Mouse (Mus musculus): ENCODE results near the gene Gse1. TPM values are rescaled to one million over a fixed set of nuclear protein-coding genes. Genes with fewer than 3 reads are reported as not detected.
A peak's percentile ranks its signal among the peaks of the same experiment; 100 is the strongest.

Gse1 gene
- polyA plus RNA-seq, 1 experiment from 2014 or later: 14.3 TPM

- Histone ChIP-seq H3K36me3 (ENCODE audit: insufficient read depth) (no peaks in the 10 kb centered on the region), H3K27ac (ENCODE audit: low read depth) (no peak overlapping the region), H3K4me2 (no peak overlapping the region), H3K4me1 (ENCODE audit: insufficient read depth) (peaks cover 17% of the 10 kb centered on the region), H3K9me3 (ENCODE audit: low read depth, low read length) (no peaks in the 10 kb centered on the region), H3K4me3 (ENCODE audit: low read depth, low read length) (no peak overlapping the region), H3K27me3 (ENCODE audit: insufficient read depth, low read length) (0 out of 2 replicates have a peak, but pooled peaks cover 3% of the 10 kb centered on the region), H3K9ac (no peak overlapping the region)
- ATAC-seq (ENCODE audit: insufficient read depth): no peak
- TF ChIP-seq CTCF (IDR thresholded peaks at IDR 0.05; ENCODE audit: low read depth): no peak
- no peak for DNase-seq
- 52% methylated on average over 11 of the region's 11 CpGs for WGBS
Measured at GRCm38 (mm10) chr8:120307528-120307927, 79.3 kb downstream of the Gse1 start.

- TF ChIP-seq CTCF (IDR thresholded peaks at IDR 0.05; ENCODE audit: low read depth): no peak
- no peak overlapping the region for H3K4me3 ChIP-seq (ENCODE audit: low read depth, low read length)
- no peak overlapping the region for H3K9ac ChIP-seq
- no peak for DNase-seq
- H3K27me3 ChIP-seq (ENCODE audit: insufficient read depth, low read length): 0 out of 2 replicates have a peak, but pooled peaks cover 3% of the 10 kb centered on the region
- peaks cover 17% of the 10 kb centered on the region for H3K4me1 ChIP-seq (ENCODE audit: insufficient read depth)
- WGBS: 54% methylated on average over 8 of the region's 8 CpGs
- no peak overlapping the region for H3K27ac ChIP-seq (ENCODE audit: low read depth)
- no peaks in the 10 kb centered on the region for H3K36me3 ChIP-seq (ENCODE audit: insufficient read depth)
- ATAC-seq (ENCODE audit: insufficient read depth): no peak
- no peak overlapping the region for H3K4me2 ChIP-seq
- H3K9me3 ChIP-seq (ENCODE audit: low read depth, low read length): no peaks in the 10 kb centered on the region
Measured at GRCm38 (mm10) chr8:120308131-120308530, 79.9 kb downstream of the Gse1 start.

GRCm38 (mm10) chr8:120308553-120308952 is 80.3 kb downstream of the Gse1 start:
- DNase-seq (no peak), ATAC-seq (ENCODE audit: insufficient read depth) (no peak)
- no peak overlapping the region for H3K9ac ChIP-seq
- H3K27ac ChIP-seq (ENCODE audit: low read depth): no peak overlapping the region
- no peak overlapping the region for H3K4me3 ChIP-seq (ENCODE audit: low read depth, low read length)
- peaks cover 17% of the 10 kb centered on the region for H3K4me1 ChIP-seq (ENCODE audit: insufficient read depth)
- H3K9me3 ChIP-seq (ENCODE audit: low read depth, low read length): no peaks in the 10 kb centered on the region
- H3K4me2 ChIP-seq: 0 out of 2 replicates have a peak overlapping the region, but pooled peaks have one; percentile 7
- 53% methylated on average over 9 of the region's 9 CpGs for WGBS
- H3K36me3 ChIP-seq (ENCODE audit: insufficient read depth): no peaks in the 10 kb centered on the region
- H3K27me3 ChIP-seq (ENCODE audit: insufficient read depth, low read length): 0 out of 2 replicates have a peak, but pooled peaks cover 3% of the 10 kb centered on the region
- no peak for TF ChIP-seq CTCF (IDR thresholded peaks at IDR 0.05; ENCODE audit: low read depth)

- Histone ChIP-seq H3K4me1 (ENCODE audit: insufficient read depth) (peaks cover 17% of the 10 kb centered on the region), H3K9me3 (ENCODE audit: low read depth, low read length) (no peaks in the 10 kb centered on the region), H3K4me3 (ENCODE audit: low read depth, low read length) (no peak overlapping the region), H3K9ac (no peak overlapping the region), H3K4me2 (0 out of 2 replicates have a peak overlapping the region, but pooled peaks have one; percentile 7), H3K36me3 (ENCODE audit: insufficient read depth) (no peaks in the 10 kb centered on the region), H3K27ac (ENCODE audit: low read depth) (peak overlapping the region; percentile 65; the same call in 1 of the 2 replicates), H3K27me3 (ENCODE audit: insufficient read depth, low read length) (0 out of 2 replicates have a peak, but pooled peaks cover 3% of the 10 kb centered on the region)
- ATAC-seq (ENCODE audit: insufficient read depth) (peak; percentile 91), DNase-seq (peak; percentile 93)
- no peak for TF ChIP-seq CTCF (IDR thresholded peaks at IDR 0.05; ENCODE audit: low read depth)
- WGBS: 39% methylated on average over 18 of the region's 18 CpGs
Measured at GRCm38 (mm10) chr8:120309326-120309725, 81.1 kb downstream of the Gse1 start.

- Histone ChIP-seq H3K4me1 (ENCODE audit: insufficient read depth) (peaks cover 17% of the 10 kb centered on the region), H3K27me3 (ENCODE audit: insufficient read depth, low read length) (0 out of 2 replicates have a peak, but pooled peaks cover 3% of the 10 kb centered on the region), H3K9me3 (ENCODE audit: low read depth, low read length) (no peaks in the 10 kb centered on the region), H3K4me2 (no peak overlapping the region), H3K4me3 (ENCODE audit: low read depth, low read length) (no peak overlapping the region), H3K9ac (no peak overlapping the region), H3K36me3 (ENCODE audit: insufficient read depth) (no peaks in the 10 kb centered on the region), H3K27ac (ENCODE audit: low read depth) (peak overlapping the region; percentile 65; the same call in 1 of the 2 replicates)
- DNase-seq (no peak), ATAC-seq (ENCODE audit: insufficient read depth) (no peak)
- 49% methylated on average over 5 of the region's 5 CpGs for WGBS
- TF ChIP-seq CTCF (IDR thresholded peaks at IDR 0.05; ENCODE audit: low read depth): no peak
Measured at GRCm38 (mm10) chr8:120310063-120310462, 81.8 kb downstream of the Gse1 start.

- Histone ChIP-seq H3K27ac (ENCODE audit: low read depth) (no peak overlapping the region), H3K9ac (no peak overlapping the region), H3K4me1 (ENCODE audit: insufficient read depth) (peaks cover 11% of the 10 kb centered on the region), H3K36me3 (ENCODE audit: insufficient read depth) (no peaks in the 10 kb centered on the region), H3K4me3 (ENCODE audit: low read depth, low read length) (no peak overlapping the region), H3K4me2 (no peak overlapping the region), H3K27me3 (ENCODE audit: insufficient read depth, low read length) (no peaks in the 10 kb centered on the region), H3K9me3 (ENCODE audit: low read depth, low read length) (no peaks in the 10 kb centered on the region)
- no peak for ATAC-seq (ENCODE audit: insufficient read depth)
- WGBS: 82% methylated on average over 4 of the region's 4 CpGs
- TF ChIP-seq CTCF (IDR thresholded peaks at IDR 0.05; ENCODE audit: low read depth): no peak
- DNase-seq: no peak
Measured at GRCm38 (mm10) chr8:120312452-120312851, 84.2 kb downstream of the Gse1 start.

GRCm38 (mm10) chr8:120313674-120314073 is 85.4 kb downstream of the Gse1 start:
- no peak for ATAC-seq (ENCODE audit: insufficient read depth)
- Histone ChIP-seq H3K9me3 (ENCODE audit: low read depth, low read length) (no peaks in the 10 kb centered on the region), H3K27ac (ENCODE audit: low read depth) (no peak overlapping the region), H3K4me3 (ENCODE audit: low read depth, low read length) (no peak overlapping the region), H3K36me3 (ENCODE audit: insufficient read depth) (no peaks in the 10 kb centered on the region), H3K4me1 (ENCODE audit: insufficient read depth) (peaks cover 9% of the 10 kb centered on the region), H3K4me2 (no peak overlapping the region), H3K9ac (no peak overlapping the region), H3K27me3 (ENCODE audit: insufficient read depth, low read length) (no peaks in the 10 kb centered on the region)
- no peak for TF ChIP-seq CTCF (IDR thresholded peaks at IDR 0.05; ENCODE audit: low read depth)
- DNase-seq: no peak
- 74% methylated on average over 3 of the region's 3 CpGs for WGBS

Data from lung, embryonic 14.5 days (tissue).